Mouse (Mus musculus) lung, embryonic 16.5 days (tissue): ENCODE measurements at regions not wholly inside any gene's neighbourhood (a gene's known extent, or its start where the extent isn't known, plus 50 kb on each side); places are given as distances from the start of the nearest gene placed in this dataset.

Source experiments
- ATAC-seq: fragments of 200-750 bp; cut with Nextera tagmentation; 2 replicates; pipeline ENCODE4 v1.8.0; 2017; ENCODE audit warnings: low read depth, mild to moderate bottlenecking, moderate library complexity
- H3K27ac ChIP-seq: fragments of 300-500 bp; sonication (generic); 2 replicates; pipeline ENCODE4 v1.5.1; 2014; ENCODE audit warnings: mild to moderate bottlenecking, control low read depth, low read length
- H3K27me3 ChIP-seq: fragments of 300-500 bp; sonication (generic); 2 replicates; pipeline ENCODE4 v1.6.1; 2014; ENCODE audit warnings: low read depth, low read length, mixed read lengths; ENCODE audit not compliant: control insufficient read depth, insufficient read depth
- H3K36me3 ChIP-seq: fragments of 300-500 bp; sonication (generic); 2 replicates; pipeline ENCODE4 v1.6.1; 2014; ENCODE audit warnings: low read length; ENCODE audit not compliant: control insufficient read depth, insufficient read depth
- H3K4me1 ChIP-seq: fragments of 300-500 bp; sonication (generic); replicated peaks from 2 replicates; pipeline ENCODE4 v1.6.1; 2014; ENCODE audit warnings: low read length, mixed read lengths; ENCODE audit not compliant: control insufficient read depth, insufficient read depth
- H3K4me2 ChIP-seq: fragments of 300-500 bp; sonication (generic); 2 replicates; pipeline ENCODE4 v1.6.1; 2014; ENCODE audit warnings: low read depth, low read length, control low read depth
- H3K4me3 ChIP-seq: fragments of 300-500 bp; sonication (generic); 2 replicates; pipeline ENCODE4 v1.5.1; 2014; ENCODE audit warnings: mild to moderate bottlenecking, low read length, control low read depth
- H3K9ac ChIP-seq: fragments of 300-500 bp; sonication (generic); 2 replicates; pipeline ENCODE4 v1.6.1; 2014; ENCODE audit warnings: low read length, control low read depth
- H3K9me3 ChIP-seq: fragments of 300-500 bp; sonication (generic); 2 replicates; pipeline ENCODE4 v1.6.1; 2016; ENCODE audit warnings: low read length; ENCODE audit not compliant: control insufficient read depth
- WGBS: fragments of 180-500 bp; shearing (Covaris S2); extraction: QIAGEN DNeasy Blood & Tissue Kit; methylation state at CpG from one replicate; pipeline ENCODE4 v1.1.7; 2014; 5-methylcytosine and 5-hydroxymethylcytosine counted together

DNA sequence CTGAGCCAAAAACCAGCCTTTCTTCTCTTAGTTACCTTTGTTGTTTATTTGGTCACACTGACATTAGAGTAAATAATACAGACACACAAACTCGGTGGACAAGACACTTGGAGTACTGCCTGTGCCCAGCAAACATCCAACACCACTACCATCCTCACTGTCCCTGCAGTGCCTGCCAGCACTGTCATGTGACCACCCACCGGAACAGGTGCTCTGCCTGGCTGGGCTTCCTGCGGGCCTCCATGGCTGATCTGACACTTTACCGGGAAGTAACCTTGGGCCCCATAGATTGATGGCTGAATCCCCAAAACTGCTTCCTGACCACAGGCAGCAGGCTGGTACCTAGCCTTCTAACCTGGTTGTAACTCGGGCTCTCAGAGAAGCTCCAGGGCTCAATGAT, 175.2 kb upstream of the Agap1 start:
- no peak for ATAC-seq
- no peaks in the 10 kb centered on the region for H3K36me3 ChIP-seq
- 51% methylated on average over 5 of the region's 5 CpGs for WGBS
- no peak overlapping the region for H3K4me3 ChIP-seq
- no peaks in the 10 kb centered on the region for H3K9me3 ChIP-seq
- H3K4me2 ChIP-seq = no peak overlapping the region
- H3K27me3 ChIP-seq = no peaks in the 10 kb centered on the region
- no peaks in the 10 kb centered on the region for H3K4me1 ChIP-seq
- no peak overlapping the region for H3K27ac ChIP-seq
- H3K9ac ChIP-seq = no peak overlapping the region

DNA sequence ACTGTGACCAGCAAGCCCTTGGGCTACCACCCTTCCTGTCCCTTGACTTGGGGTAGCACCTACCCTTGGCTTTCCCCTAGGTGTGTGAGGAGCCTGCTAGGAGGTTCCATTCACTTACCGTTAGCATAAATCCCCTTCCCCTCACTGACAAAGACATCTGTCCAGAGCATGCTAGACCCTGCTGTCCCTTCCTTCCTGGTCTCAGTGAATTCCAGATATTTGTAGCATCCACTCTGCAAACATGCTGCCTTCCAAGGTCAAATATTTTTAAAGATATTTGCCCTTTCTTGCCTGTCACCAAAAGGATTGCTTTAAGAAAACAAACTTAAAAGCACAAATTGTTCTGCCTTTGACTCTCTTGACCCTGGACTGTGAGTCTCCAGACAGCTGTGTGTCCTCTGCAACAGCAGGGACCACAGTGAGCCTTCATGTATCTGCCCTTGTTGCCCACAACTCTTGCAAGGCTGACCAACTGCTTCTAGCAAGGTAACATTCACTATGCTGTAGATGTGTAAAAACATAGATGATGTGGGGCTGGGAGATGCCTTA, 173.4 kb upstream of the Agap1 start:
- H3K36me3 ChIP-seq = no peaks in the 10 kb centered on the region
- H3K27me3 ChIP-seq = no peaks in the 10 kb centered on the region
- 8% methylated on average over 1 of the region's 1 CpGs for WGBS
- H3K9me3 ChIP-seq = no peaks in the 10 kb centered on the region
- no peak overlapping the region for H3K4me2 ChIP-seq
- peak; percentile 70 for ATAC-seq
- H3K4me1 ChIP-seq = no peaks in the 10 kb centered on the region
- H3K4me3 ChIP-seq = no peak overlapping the region
- H3K9ac ChIP-seq = no peak overlapping the region
- no peak overlapping the region for H3K27ac ChIP-seq

DNA sequence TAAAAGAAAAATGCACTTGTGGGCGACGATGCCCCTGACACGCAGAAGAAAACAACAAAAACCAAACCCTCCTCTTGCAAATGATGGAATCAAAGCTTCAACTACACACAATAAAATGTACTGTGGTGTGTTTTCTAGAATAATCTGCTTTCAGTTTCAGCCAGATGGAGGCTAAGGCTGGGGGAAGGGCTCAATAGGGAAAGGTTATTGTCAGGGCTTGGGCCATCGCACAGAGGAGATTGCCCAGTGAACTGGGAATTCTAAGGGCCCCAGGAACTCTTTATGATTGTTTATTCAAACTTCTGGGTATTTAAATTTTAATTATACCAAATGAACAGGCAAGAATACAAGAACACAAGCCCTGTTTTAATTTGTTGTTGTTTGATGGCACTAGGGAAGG, 169.6 kb upstream of the Agap1 start:
- Histone ChIP-seq H3K9ac (no peak overlapping the region), H3K9me3 (no peaks in the 10 kb centered on the region), H3K27ac (no peak overlapping the region), H3K4me1 (no peaks in the 10 kb centered on the region), H3K4me2 (no peak overlapping the region), H3K27me3 (no peaks in the 10 kb centered on the region; the same call in 1 of the 2 replicates), H3K4me3 (no peak overlapping the region), H3K36me3 (no peaks in the 10 kb centered on the region)
- WGBS = 84% methylated on average over 4 of the region's 4 CpGs
- no peak for ATAC-seq

DNA sequence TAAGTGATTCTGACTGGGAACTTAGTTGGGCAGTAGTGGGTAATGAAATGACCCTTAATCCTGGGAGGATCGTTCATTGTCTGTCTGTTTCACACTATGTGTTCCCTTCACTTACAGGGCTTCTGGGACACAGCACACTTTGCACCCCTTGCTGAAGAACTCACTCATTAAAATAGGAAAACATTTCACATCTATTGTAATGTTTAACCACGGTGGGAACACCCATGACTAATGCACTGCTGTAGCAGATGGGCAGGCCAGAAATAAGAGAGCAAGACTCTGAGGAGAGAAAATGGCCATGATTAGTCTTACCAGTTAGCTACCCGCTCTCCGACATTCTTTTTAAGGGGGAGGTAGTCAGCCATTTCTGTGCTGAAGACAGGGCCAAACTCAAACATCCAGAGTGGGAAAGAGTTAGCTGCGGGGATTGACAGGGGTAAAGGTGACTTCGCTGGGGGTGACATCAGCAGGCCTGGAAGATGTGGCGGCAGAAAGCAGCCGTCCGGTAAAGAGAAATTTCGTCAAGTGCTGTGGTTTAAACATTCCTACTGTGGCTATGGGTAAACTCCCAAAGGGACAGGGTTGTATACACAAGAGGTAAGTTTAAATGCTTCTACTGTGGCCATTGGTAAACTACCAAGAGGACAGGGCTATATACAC, 167.3 kb upstream of the Agap1 start:
- no peaks in the 10 kb centered on the region; the same call in 1 of the 2 replicates for H3K27me3 ChIP-seq
- H3K9ac ChIP-seq = no peak overlapping the region
- no peaks in the 10 kb centered on the region for H3K36me3 ChIP-seq
- WGBS = 75% methylated on average over 10 of the region's 10 CpGs
- H3K4me2 ChIP-seq = no peak overlapping the region
- H3K4me3 ChIP-seq = no peak overlapping the region
- no peak for ATAC-seq
- H3K9me3 ChIP-seq = no peaks in the 10 kb centered on the region
- no peak overlapping the region for H3K27ac ChIP-seq
- no peaks in the 10 kb centered on the region for H3K4me1 ChIP-seq

DNA sequence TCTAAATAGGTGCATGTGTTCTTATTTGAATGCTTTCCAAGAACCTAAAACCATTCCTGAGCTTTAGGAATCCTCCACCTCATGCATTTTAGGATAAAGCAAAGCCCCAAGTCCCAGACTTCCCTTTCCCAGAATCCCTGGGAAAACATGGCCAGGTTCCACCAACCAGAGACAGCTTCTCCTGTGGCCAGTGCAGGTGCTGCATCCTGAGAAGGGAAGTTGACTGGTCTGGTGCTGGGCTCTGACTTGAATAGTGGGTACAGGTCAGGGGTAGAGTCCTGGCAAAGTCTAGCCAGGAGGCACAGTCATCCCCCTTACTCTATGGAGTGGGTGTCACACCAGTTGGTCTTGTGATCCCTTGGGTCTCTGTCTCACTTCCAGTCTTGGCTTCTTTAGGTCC, 166.6 kb upstream of the Agap1 start:
- H3K4me3 ChIP-seq = no peak overlapping the region
- ATAC-seq = no peak

DNA sequence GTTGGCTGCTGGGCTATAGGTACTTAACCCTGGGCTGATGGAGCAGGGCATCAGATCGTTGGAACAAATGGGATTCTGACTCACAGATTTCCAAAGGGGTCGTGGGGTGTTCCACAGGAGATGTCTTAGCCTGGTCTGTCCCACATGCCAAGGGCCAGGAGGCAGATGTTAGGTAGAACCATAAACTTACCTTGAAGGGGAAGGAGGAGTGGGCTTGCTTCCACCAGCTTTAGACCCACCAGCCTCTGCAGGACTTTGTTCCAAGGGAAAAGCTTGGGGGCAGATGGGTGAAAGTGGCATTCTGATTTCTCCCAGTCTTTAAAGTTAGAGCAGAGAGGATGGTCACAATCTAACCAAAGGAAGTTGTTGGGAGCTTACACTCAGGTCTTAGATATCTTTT, 165.7 kb upstream of the Agap1 start:
- Histone ChIP-seq H3K36me3 (no peaks in the 10 kb centered on the region), H3K4me1 (no peaks in the 10 kb centered on the region), H3K4me3 (no peak overlapping the region), H3K4me2 (no peak overlapping the region), H3K9me3 (no peaks in the 10 kb centered on the region), H3K27me3 (no peaks in the 10 kb centered on the region; the same call in 1 of the 2 replicates), H3K27ac (no peak overlapping the region), H3K9ac (no peak overlapping the region)
- ATAC-seq = no peak
- 79% methylated on average over 2 of the region's 2 CpGs for WGBS

More for the DNA sequence above, 166.6 kb upstream of the Agap1 start:
- Histone ChIP-seq H3K9ac (no peak overlapping the region), H3K36me3 (no peaks in the 10 kb centered on the region), H3K9me3 (no peaks in the 10 kb centered on the region), H3K27ac (no peak overlapping the region), H3K27me3 (no peaks in the 10 kb centered on the region; the same call in 1 of the 2 replicates), H3K4me2 (no peak overlapping the region), H3K4me1 (no peaks in the 10 kb centered on the region)

DNA sequence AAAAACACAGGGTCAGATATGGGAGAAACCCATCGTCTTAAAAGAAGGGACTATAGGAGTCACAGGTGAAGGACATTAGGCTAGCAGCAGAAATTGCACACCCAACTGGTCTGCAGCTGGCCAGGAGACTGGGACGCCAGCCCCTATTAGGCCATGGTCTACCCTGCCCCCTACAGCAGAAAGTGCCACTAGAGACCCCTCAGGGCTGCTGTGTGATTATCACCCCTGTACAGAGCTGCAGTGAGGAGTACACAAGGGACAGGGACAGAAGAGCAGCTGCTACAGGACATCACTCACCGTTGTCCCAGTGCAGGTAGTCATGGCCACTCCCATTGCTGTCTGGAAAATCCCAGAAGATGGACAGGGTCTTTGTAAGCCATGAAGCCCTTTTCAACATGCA, 157.9 kb upstream of the Agap1 start:
- no peak overlapping the region for H3K4me3 ChIP-seq
- no peak overlapping the region for H3K27ac ChIP-seq
- no peaks in the 10 kb centered on the region for H3K27me3 ChIP-seq
- H3K4me2 ChIP-seq = no peak overlapping the region
- H3K4me1 ChIP-seq = no peaks in the 10 kb centered on the region
- no peak for ATAC-seq
- no peaks in the 10 kb centered on the region for H3K9me3 ChIP-seq
- no peaks in the 10 kb centered on the region for H3K36me3 ChIP-seq
- WGBS = 81% methylated on average over 3 of the region's 3 CpGs
- H3K9ac ChIP-seq = no peak overlapping the region

DNA sequence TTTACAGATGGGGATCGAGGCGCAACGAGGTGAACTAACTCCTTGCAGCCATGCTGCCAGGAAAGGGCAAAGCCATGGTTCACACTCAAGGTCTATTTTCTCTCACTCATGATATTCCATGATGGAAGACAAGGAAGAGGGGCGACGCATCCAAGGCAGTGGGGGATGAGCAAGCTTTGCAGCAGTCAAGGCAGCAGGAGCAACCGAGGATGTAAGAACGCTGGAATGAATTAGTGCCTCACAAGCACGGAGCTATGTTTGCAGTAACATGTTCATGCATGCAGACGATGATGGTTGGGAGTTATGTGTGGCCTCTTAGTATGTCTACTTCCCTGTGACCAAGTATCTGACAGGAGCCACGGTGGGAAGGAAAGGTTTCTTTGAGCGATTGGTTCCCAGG, 156.8 kb upstream of the Agap1 start:
- Histone ChIP-seq H3K9me3 (no peaks in the 10 kb centered on the region), H3K4me1 (no peaks in the 10 kb centered on the region), H3K27ac (no peak overlapping the region), H3K4me3 (no peak overlapping the region), H3K9ac (no peak overlapping the region), H3K36me3 (no peaks in the 10 kb centered on the region), H3K4me2 (no peak overlapping the region), H3K27me3 (no peaks in the 10 kb centered on the region)
- no peak for ATAC-seq
- 80% methylated on average over 11 of the region's 11 CpGs for WGBS

DNA sequence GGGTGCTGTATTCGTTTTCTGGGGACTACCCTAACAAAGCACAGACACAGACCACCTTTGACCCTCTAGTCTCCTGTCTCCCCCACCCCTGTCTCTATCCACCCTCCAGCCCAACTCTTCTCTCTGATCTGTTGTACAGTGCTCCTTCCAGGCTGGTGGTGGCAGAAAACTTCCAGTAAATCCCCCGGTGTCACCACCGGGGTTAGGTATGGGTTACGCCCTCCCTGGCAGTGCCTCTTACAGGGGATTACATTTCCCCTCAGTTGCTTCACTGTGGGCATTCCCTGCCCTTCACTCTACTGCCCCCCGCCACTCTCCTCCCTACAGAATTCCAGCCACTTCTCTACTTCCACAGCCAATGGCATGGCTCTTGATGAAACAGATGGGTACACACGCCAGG, 153.5 kb upstream of the Agap1 start:
- no peak for ATAC-seq
- Histone ChIP-seq H3K9ac (no peak overlapping the region), H3K4me2 (no peak overlapping the region)

More for the DNA sequence above, 153.5 kb upstream of the Agap1 start:
- Histone ChIP-seq H3K27me3 (no peaks in the 10 kb centered on the region), H3K4me1 (no peaks in the 10 kb centered on the region), H3K27ac (no peak overlapping the region), H3K9me3 (no peaks in the 10 kb centered on the region), H3K4me3 (no peak overlapping the region), H3K36me3 (no peaks in the 10 kb centered on the region)
- 89% methylated on average over 6 of the region's 6 CpGs for WGBS
